Mouse (Mus musculus): ENCODE results near the gene Kcnmb4.

Gene Kcnmb4

DNA sequence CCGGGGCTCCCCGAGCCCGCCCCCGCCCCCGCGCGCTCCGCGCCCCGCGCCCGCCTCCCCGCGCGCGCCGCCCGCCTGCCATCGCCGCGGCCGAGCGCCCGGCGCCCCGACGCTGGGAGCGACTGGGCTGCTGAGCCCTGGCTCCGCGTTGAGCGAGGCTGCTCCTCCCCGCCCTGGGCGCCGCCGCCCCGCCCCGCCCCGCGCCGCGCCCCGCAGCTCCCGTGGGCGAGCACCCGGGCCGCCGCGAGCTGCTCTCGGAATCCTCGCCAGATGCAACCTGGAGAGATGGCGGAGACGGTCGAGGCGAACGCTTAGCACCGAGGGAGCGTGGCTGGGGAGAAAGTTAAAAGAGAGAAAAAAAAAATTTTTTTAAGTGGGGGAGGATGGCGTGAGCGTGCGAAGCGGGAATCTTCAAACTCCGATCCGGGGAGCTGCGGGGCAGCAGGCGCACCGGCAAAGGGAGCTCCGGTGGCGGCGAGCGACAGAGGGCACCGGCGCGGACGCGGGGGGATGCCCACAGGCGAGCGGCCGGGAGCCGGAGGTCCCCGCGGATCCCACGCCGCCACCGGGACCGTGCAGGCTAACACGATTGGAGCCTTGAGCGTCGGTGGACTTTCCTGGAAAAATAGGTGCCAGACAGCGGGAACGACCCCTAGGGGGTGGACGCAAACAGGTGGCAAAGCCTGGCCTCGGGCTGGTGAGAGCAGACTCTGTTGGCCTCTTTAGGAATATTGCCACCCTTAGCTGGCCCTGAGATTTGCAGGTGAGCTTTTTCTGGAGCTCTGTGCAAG, at the start of gene Kcnmb4:
Gene Kcnmb4 (minus strand): TSS at position 120 of the 791 bp plus-strand sequence.
- peak; percentile 69 for DNase-seq

DNA sequence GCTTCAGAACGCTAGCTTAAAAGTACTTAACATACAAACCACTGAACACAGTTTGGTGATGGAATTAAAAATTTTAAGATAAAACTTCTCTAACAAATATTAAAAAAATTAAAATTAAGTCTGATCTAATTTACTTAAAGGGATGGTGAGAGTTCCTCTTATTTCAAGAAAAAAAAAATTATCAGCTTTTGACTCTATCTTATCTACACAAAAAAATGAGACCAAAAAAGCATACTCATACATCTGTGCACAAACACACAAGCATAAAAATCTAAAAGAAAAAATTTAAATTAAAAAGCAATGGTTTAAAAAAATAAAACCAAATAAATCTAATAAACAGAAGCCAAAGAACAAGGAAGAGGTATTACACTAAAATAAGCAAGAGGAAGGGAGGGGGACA, 45.9 kb upstream of the Kcnmb4 start:
- no peak for DNase-seq

DNA sequence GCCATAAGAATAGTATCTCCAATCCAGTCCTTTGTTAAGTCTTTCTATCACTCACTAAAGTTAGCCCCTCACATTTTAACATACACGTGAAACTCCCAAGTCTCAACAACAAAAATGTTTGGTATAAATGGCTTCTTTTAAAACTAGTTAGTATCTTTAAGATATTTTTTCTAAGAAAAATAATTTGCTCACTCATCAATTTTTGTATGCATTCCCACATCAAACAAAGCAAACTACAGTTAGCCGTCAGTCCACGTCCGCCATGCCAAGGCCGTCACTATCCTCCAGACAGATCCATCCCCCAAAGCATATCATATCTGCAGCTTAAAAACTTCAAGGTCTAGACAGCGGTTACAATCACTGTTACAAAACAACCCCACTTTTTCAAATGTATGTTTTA, 41.9 kb upstream of the Kcnmb4 start:
- DNase-seq, result no peak

DNA sequence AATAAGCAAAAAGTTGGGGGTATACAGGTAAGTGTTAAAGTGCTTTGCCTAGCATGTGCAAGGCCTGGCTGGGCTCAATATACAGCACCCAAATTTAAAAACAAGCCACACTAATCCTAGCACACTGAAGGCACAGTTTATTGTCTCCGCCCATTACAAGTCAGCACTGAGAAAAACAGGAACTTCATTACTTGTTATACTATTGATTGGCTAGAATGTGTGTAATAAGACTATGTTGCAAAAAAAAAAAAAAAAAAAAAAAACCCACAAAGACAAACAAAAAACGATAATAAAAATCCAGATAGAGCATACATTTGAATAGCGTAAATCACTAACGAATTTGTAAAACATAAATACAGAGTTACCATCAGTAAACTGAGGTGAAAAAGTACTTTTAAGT, 41.5 kb upstream of the Kcnmb4 start:
- no peak for DNase-seq

DNA sequence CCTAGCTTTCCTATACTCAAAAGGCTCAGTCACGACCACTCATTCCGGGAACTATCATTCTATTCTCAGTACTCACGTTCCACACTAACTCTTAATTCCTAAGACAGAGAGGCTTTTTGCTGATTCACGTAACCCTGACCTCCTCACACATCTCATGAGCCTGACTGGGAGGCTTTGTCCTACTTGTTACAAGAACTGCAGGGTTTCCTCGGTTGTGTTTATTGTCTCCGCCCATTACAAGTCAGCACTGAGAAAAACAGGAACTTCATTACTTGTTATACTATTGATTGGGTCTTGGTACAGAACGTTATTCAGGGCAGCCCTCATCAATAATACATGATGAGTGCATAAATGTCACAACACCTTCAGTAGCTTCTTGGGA, 39.6 kb upstream of the Kcnmb4 start:
- DNase-seq, result no peak

DNA sequence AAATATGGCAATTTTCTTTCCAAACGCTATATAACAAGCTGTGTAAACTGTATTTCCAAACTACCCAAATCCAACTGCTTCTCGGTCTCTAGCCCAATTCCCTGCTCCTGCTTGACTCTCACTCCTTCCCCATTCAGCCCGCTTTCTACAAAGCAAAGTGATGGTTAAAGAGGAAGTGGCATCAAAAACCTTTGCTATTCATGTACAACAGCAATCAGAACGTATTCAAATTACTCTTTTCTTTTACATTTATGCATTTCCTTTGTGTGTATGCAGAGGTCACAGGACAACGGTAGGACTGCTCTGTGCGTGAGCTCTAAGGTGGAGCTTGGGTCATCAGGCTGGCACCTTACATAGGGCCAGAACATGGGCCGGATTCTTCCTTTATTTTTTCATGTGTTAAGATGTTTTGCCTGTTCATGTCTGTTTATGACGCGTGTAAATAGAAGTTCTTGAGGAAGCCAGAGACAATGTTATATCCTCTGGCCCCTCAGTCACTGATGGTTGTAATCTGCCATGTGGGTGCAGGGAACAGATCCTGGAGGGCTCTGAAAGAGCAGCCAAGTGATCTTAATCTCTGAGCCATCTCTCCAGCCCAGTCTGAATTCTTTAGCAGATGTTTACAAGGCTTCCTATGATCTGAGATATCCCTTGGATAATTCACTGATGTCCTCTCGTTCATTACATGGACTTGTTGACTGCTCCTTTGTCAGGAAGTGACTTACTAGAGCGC, 39.0 kb upstream of the Kcnmb4 start:
- no peak for DNase-seq

DNA sequence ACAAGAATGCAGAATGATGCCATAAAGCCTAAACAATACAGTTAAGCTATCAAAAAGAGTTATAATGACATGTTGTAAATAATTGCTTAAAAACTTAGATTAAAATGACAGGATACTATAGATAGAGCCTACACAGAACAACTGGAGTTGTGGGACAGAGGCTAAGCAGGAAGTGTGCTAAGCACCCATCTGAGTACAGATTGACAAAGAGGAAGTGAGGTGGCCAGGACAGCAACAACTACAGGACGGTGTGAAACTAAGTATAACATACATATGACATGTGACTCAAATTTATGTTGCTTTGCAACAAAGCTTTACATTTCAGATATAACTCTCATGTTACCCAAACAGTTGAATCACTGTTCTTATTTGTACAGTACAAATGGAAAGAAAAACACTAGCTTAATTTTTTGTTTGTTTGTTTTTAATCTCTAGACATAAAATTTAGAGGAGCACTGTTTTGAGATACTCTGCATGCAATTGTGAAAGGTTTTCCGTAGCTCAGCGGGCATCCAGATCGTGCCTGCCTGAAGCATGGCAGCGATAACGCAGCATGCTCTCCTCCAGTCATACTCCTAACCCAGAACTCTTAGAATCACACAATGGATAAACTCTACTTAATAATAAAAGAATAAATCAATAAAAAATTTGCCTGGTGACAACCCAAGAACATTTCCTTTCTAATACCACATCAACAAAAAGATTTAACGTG, 31.8 kb upstream of the Kcnmb4 start:
- DNase-seq, result no peak

DNA sequence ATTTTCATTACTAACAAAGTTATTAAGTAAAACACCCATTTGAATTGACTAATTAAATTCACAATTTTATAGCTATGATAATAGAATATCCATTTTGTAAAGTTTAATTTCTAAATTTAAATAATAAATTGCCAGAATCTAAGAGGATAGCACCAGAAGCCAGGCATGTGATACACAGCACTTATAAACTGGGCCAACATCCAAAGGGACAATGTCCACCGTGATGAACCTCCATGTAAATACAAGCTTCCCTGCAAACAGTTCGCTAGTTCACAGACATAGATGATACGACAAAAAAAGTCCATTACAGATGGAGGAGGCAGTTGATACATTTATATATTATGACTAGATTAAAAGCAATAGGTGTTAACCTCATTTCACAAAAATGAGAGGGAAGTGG, 19.1 kb upstream of the Kcnmb4 start:
- DNase-seq, result no peak

DNA sequence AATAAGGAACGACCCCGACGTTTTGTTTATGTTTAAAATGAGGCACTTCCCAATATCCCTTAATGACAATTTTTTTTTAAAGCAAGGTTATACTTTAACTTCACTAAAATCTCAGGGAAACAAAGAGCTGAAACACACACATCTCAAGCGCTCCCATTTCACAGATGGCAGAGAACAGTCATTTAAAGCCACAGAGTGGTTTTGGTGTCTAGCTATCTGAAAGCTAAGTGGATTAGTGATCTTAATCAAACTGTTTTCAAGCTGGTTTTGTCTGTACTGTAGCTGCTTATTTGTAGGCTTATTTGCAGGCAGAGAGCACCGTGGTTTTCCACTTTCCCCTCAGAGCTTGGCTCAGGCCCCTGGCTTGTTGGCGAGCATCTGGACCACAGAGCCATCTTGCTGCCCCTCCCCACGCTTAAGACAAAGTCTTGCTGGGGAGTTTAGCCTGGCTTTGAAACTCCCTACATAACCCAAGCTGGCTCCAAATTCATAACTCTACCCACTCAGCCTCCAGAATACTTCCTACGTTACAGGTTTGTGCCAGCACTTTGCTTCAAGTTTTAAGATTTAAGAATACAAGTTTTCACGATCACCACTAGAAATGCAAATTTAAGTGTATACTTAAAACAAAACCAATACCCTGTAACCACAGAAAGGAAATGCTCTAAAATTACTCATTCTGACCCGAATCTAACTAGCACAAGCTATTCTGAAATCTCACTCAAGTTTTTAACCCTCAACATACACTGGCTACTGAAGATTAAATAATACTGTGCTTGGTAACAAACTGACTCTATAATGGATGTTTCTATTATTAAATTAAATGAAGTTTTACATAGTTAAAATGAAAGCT, 13.4 kb upstream of the Kcnmb4 start:
- peak; percentile 35 for DNase-seq

DNA sequence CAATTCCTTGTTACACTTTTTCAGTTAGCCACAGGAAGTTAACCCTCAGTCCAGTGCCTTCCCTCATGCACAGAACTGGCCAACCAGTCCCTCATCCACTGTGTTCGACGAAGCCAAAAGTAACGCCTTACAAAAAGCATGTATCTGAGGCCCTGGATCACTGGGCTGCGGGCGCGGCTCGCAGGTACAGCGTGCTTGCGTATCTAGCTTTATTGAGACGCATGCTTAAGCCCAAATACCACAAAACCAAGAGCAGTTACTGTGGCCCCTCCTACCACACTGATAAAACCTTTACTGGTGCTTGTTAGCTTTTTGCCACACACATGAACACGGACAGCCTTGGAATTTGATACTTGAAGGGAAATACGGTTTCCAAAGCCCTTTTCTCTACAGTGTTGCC, 8.2 kb upstream of the Kcnmb4 start:
- no peak for DNase-seq

DNA sequence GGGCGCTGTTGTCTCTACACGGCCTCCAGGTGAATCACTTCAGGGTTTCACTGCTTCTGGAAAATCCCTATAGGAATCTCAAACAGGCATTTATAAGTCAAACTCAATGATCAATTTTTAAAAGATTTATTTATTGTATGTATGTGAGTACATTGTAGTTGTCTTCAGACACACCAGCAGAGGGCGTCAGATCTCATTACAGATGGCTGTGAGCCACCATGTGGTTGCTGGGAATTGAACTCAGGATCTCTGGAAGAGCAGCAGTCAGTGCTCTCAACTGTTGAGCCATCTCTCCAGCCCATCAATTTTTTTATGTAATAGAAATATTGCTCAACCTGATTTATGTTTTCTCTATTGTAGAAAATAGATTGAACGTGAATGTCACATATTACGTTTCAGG, 7.3 kb upstream of the Kcnmb4 start:
- DNase-seq, result no peak

DNA sequence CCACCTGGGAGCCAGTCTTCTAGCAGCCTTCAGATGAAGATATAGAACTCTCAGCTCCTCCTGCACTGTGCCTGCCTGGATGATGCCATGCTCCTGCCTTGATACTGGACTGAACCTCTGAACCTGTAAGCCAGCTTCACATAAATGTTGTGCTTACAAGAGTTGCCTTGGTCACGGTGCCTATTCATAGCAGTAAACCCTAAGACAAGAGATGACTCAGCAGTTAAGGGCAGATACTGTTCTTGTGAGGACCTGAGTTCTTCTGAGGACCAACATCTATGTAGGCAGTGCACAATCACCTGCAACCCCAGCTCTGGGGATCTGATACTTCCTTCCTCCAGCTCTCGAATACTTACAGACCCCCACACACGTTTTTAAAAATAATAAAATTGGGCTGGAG, 2.9 kb upstream of the Kcnmb4 start:
- no peak for DNase-seq

DNA sequence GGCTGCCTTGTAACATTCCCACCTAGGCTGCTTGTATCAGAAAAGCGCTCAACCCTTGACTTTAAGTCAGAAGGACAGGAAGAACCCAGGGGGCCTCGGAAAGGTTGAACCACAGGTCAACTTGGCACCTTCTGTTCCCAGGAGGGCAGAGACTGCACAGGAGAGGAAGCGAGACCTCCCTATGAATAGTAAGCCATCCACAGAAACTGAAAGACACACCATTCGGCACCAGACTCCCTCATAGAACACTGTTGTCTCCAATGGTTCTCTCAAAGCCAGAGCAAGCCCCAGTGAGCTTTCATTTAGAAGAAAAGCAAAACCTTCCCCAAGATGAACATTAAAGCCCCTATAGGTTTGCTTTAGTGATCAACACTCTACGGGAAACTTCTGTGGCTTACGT, 2.0 kb upstream of the Kcnmb4 start:
- DNase-seq, result no peak

DNA sequence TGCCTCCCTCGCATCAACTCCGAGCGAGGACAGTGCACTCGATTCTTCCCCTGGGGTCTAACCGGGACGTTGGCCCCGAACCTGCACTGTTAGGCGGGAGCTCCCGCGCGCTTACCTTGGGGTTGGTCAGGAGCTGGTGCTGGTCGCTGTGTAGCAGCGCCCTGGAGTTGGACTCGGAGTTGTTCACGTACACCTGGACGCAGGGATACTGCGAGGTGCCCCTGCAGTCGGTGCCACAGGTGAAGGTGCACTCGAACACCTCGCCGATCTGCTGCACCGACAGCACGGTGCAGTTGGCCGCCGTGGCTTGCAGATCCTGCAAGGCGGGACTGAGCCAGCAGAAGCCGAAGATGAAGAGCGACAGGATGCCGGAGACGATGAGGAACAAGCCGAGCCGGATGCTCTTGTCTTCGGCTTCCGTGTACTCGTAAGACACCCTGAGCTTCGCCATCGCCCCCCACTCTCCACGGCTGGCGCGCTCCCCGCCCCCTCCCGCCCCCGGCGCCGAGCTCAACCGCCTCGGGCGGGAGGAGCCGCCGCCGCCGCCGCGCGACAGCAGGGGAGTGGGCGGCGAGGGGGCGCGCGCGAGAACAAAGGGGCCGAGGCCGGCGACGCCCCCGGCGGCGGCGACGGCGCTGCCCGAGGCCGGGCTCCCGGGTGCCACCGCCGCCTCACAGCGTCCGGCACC, 463 bp downstream of the Kcnmb4 start:
- peak; percentile 50 for DNase-seq

DNA sequence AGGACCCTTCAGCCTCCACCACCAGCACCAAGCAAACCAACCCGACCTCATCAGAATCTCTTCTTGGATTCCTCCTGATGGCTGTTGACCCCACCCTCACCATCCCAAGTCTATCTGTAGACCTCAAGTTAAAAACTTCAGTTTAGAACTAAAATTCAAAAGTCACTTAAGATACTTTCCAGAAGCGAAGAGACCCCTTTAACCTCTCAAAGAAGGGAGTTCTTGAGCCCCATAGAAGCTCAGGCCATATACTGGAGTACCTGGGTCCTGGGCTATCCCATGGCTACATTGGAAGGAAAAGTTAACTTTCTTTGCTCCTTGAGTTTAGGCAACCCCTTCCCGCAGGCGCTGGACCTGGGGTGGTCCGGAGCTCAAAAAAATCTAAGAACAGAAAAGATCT, 1.1 kb downstream of the Kcnmb4 start:
- DNase-seq, result no peak

DNA sequence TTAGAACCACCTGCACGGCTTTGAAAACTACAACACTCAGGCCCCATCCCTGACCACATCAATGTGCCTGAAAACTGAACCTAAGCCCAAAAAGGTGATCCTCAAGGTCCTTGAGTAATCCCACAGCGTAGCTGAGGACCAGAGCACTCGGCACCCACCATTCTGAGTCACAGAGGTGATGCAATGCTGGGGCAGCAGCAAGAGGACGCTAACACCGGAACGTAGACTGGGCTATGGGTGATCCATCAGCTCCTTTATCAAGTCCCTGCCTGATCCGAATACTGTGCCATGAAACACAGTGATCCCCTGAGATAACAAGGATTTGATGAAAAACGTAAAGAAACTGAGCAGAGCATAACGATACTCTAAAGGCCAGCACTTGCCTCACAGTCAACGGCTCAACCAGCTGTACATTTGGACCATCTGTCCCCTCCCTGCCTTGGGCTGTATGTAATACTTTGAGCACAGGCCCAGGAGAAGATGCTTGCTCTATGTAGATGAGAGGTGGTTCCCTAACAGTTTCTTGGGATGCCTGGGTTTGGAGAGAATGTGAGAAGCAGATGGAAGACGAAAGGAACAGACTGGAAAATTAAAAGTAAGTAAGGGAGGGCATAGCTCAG, 3.3 kb downstream of the Kcnmb4 start:
- no peak for DNase-seq

DNA sequence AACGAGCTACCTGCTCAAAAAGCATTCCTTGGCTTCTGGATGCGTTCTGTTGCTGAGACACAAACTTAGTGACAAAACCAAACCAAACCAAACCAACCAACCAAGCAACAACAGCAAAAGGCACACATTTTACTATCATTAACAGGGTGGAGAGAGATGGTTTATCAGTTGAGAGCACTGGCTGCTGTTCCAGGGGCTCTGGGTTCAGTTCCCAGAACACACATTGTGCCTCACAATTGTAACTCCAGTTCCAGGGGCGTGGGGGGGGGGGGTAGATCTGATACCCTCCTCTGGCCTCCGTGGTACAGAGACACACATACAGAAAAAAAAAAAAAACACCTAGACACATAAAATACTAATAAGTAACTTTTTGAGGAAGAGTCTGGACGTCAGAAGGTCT, 5.6 kb downstream of the Kcnmb4 start:
- DNase-seq, result no peak

DNA sequence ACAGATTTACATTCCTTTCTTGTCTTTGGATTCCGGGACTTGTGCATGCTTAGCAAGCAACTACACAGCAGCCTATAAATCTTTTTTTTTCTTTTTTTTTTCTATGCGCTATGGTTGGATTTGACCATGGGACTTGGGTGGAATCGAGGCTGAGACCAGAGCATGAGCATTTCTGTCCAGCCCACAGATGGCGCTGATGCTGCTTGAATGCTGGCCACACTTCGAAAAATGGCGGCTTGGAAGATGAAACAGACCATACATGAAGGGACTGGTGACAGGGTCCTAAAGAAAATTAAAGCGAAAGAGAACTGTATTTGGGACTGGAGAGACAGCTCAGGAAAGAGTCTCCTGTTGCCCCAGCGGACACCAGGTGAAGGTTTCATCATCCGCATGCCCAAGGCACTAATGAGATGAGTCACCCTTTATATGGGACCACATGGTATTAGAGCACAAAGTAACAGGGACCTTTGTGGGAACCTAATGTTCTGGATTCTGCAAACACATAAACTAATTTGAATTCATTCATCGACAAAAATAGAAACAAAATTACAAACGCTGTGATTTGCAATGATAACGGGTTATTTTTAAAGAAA, 9.8 kb downstream of the Kcnmb4 start:
- no peak for DNase-seq

DNA sequence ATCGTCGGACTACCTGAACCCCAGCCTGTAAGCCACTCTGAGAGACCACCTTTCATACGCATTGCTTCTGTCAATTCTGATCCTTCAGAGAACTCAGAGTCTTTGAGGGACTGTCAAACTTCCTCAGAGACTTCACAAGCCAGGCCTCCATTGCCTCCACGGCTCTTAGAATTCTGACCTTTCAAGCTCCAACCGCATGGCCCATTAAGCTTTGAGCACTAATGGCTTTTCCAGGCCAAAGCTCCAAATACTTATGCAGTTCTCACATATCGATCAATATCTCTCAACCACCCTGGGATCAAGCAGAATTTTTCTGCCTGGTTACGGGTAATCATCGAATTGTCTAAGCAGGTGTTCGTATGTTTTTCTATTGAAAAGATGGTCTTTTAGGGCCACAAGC, 12.2 kb downstream of the Kcnmb4 start:
- no peak for DNase-seq

DNA sequence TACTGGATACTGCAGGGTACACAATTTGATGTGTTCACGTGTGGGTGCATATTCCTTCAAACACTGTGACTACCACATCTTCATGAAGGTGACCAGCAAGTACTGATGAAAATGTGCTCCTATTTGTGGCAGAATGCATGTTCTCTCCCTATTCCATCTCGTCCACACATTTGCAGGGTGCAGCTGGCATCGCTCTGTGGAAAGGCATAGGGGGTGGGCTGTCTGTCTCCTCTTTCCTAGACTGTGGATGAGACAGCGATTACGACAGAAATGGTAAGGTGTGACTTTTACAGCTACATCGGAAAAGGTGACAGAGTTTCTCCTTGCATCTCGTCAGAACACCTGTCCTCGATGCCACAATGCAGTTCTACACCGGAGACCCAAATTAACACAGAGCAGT, 14.9 kb downstream of the Kcnmb4 start:
- DNase-seq, result no peak

DNA sequence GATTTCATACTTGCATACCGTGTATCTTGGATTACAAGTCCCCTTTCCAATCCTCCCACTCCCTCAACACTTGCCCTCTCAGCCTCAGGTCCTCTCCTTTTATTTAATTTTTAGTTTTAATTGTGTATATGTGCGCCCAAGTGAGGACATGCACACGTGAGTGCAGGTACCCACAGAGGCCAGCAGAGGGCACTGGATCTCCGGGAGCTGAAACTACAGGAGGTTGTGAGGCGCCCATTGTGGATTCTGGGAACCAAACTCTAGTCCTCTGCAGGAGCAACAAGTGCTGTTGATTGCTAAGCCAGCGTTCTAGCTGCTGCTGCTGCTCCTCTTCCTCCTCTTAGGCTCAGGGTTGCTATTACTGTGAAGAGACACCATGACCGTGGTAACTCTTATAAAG, 20.9 kb downstream of the Kcnmb4 start:
- no peak for DNase-seq

DNA sequence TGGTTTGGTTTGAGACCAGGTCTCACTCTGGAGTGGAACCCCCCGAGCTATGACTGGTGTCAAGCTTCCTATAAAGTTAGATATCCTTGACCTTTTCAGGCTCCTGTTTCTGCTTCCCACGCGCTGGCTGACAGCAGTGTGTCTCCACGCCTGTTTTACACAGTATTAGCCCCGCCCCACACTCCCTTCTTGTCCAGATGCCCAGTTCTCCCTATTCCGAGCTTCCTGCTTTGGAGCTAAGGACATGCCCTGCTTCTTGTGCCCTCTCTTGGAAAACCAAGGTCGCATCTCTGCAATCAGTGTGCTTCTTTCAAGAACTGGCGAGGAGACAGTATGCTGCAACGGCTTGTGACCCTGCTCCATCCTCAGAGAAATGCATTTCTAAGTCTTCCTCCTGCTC, 23.1 kb downstream of the Kcnmb4 start:
- no peak for DNase-seq
